30 mouse cellular contexts compared by ENCODE assay signal in the genomic region with DNA sequence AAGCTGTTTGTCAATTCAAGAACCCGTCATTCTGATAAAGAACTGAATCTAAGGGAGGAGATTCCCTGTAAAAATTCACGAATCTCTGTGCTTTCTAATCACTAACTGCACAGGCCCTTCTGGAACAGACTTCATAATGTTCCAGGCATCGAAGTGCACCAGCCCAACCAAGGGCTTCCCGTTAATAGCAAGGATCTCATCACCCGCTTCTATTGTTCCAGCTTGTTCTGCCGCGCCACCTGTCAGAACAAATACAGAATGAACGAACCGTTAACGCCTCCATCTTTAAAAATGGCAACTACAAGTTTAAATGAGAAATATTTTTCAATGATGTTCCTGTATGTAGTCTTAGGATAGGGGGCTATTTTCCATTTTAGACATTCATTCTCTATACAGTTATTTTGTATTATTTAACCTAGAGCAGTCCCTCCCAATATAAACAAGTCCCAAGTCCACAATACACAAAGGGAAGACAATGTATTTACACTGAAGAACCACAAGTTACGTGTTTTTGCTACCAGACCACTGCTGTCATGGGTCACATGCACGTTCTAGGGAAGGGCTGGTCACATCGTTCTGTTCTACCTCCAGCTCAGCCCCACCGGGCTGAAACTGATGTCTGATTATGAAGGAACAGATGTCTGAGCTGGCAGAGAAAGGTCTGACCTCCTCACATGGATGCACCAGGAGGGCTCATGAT. TPM values are rescaled to one million over a fixed set of nuclear protein-coding genes. Genes with fewer than 3 reads are reported as not detected.
DNase-seq lines count a peak whose midpoint lies in the region; ATAC-seq and TF ChIP-seq lines count a peak whose summit lies in the region.
"Had no signal": no experiment of that assay in that cellular context is flagged by ENCODE, and none has a peak within 500 bp of the region (broad histone marks: within the 10 kb centered on the region; RNA-seq: fewer than 3 reads in every experiment).

No protein-coding gene starts in this region.

- no peak for TF ChIP-seq POLR2A in myocyte (IDR thresholded peaks at IDR 0.05; ENCODE audit: insufficient read length, low read depth)

- TF ChIP-seq EP300 in liver, postnatal 0 days (IDR thresholded peaks at IDR 0.05; ENCODE audit: low read depth) = no peak

- no peak for DNase-seq in frontal cortex, postnatal 36 days (ENCODE audit: low spot score in 2 of 2)
- DNase-seq in left cerebral cortex, adult 2 months (ENCODE audit: extremely low spot score in 1 of 2, low spot score in 2 of 2) = no peak
- no peak for DNase-seq in left cerebral cortex, postnatal 14 days (ENCODE audit: low spot score in 2 of 2)
- no peak for DNase-seq in liver, postnatal 0 days
- DNase-seq: adrenal gland, postnatal 14 days; cerebellum, adult 11-12 months; cerebellum, adult 9-11 months; embryo, embryonic 11 days; gastrocnemius, postnatal 25 days; heart, adult 18-20 months; heart, postnatal 36 days; kidney, adult 11 months; kidney, postnatal 25 days; lung, postnatal 36 days; right cerebral cortex, postnatal 25 days; thymus, postnatal 14 days had no signal

- peak overlapping the region; percentile 54; the same call in 1 of the 2 replicates for H3K27ac ChIP-seq in left cerebral cortex, adult 2 months
- H3K27ac ChIP-seq in liver, embryonic 12.5 days = no peak overlapping the region
- H3K27ac ChIP-seq in liver, postnatal 0 days (ENCODE audit: low read depth) = no peak overlapping the region
- H3K27ac ChIP-seq: embryonic facial prominence, embryonic 13.5 days; forebrain, embryonic 13.5 days; hindbrain, embryonic 13.5 days; kidney, embryonic 15.5 days; limb, embryonic 12.5 days; midbrain, embryonic 12.5 days; stomach, embryonic 15.5 days had no signal

- no peak overlapping the region for H3ac ChIP-seq in myocyte (ENCODE audit: control insufficient read depth, insufficient read length)

- peaks cover 9% of the 10 kb centered on the region for H3K36me3 ChIP-seq in myocyte (ENCODE audit: control insufficient read depth, insufficient read depth)
- H3K36me3 ChIP-seq in liver, embryonic 12.5 days = peaks cover 27% of the 10 kb centered on the region
- no peaks in the 10 kb centered on the region for H3K36me3 ChIP-seq in liver, postnatal 0 days (replicated peaks; ENCODE audit: insufficient read depth, low read length)
- H3K36me3 ChIP-seq: midbrain, embryonic 12.5 days had no signal

- no peaks in the 10 kb centered on the region for H3K9me3 ChIP-seq in liver, embryonic 12.5 days (replicated peaks)
- H3K9me3 ChIP-seq in liver, postnatal 0 days (ENCODE audit: low read length) = no peaks in the 10 kb centered on the region
- H3K9me3 ChIP-seq: embryonic facial prominence, embryonic 13.5 days; forebrain, embryonic 13.5 days; hindbrain, embryonic 13.5 days; kidney, embryonic 15.5 days; limb, embryonic 12.5 days; midbrain, embryonic 12.5 days; stomach, embryonic 15.5 days had no signal

- no peaks in the 10 kb centered on the region for H3K27me3 ChIP-seq in myocyte (ENCODE audit: control insufficient read depth, insufficient read depth, insufficient read length)
- no peaks in the 10 kb centered on the region for H3K27me3 ChIP-seq in liver, embryonic 12.5 days (replicated peaks)
- no peaks in the 10 kb centered on the region for H3K27me3 ChIP-seq in liver, postnatal 0 days (ENCODE audit: insufficient read depth, low read length)
- H3K27me3 ChIP-seq: embryonic facial prominence, embryonic 13.5 days; forebrain, embryonic 13.5 days; hindbrain, embryonic 13.5 days; kidney, embryonic 15.5 days; limb, embryonic 12.5 days; midbrain, embryonic 12.5 days; Patski; stomach, embryonic 15.5 days had no signal

- peaks cover 6% of the 10 kb centered on the region for H3K79me2 ChIP-seq in myocyte (ENCODE audit: control insufficient read depth, insufficient read depth)

- TF ChIP-seq CTCF in left cerebral cortex, adult 2 months (IDR thresholded peaks at IDR 0.05) = no peak
- no peak for TF ChIP-seq CTCF in liver, postnatal 0 days (IDR thresholded peaks at IDR 0.05; ENCODE audit: low read depth)

- no peak overlapping the region for H3K4me3 ChIP-seq in left cerebral cortex, adult 2 months
- no peak overlapping the region for H3K4me3 ChIP-seq in myocyte
- H3K4me3 ChIP-seq in liver, embryonic 12.5 days = no peak overlapping the region
- H3K4me3 ChIP-seq in liver, postnatal 0 days (ENCODE audit: low read depth, low read length) = no peak overlapping the region
- H3K4me3 ChIP-seq: embryonic facial prominence, embryonic 13.5 days; forebrain, embryonic 13.5 days; hindbrain, embryonic 13.5 days; kidney, embryonic 15.5 days; limb, embryonic 12.5 days; midbrain, embryonic 12.5 days; stomach, embryonic 15.5 days had no signal

- WGBS in liver, embryonic 12.5 days (ENCODE audit: insufficient replicate concordance) = 79% methylated on average over 14 of the region's 14 CpGs
- 82% methylated on average over 14 of the region's 14 CpGs for WGBS in liver, postnatal 0 days (ENCODE audit: insufficient replicate concordance)

- H3K9ac ChIP-seq in liver, embryonic 12.5 days = no peak overlapping the region
- no peak overlapping the region for H3K9ac ChIP-seq in liver, postnatal 0 days (replicated peaks)
- H3K9ac ChIP-seq: embryonic facial prominence, embryonic 13.5 days; forebrain, embryonic 13.5 days; hindbrain, embryonic 13.5 days; kidney, embryonic 15.5 days; limb, embryonic 12.5 days; midbrain, embryonic 12.5 days; stomach, embryonic 15.5 days had no signal

- H3K4me1 ChIP-seq in liver, embryonic 12.5 days = peaks cover 18% of the 10 kb centered on the region
- H3K4me1 ChIP-seq in liver, postnatal 0 days (ENCODE audit: insufficient read depth) = peaks cover 12% of the 10 kb centered on the region
- H3K4me1 ChIP-seq: stomach, embryonic 15.5 days had no signal

- intact Hi-C loops in left cerebral cortex, adult 2 months (cut with DNase I) = loop anchor here (10.0 kb wide), 2 partner anchors 373 to 387 kb away; partner anchors contain the start of gene Pdzd2
- intact Hi-C loops in left cerebral cortex, postnatal 14 days (cut with DNase I) = loop anchor here (10.0 kb wide), 1 partner anchor 87 kb away; no protein-coding TSS in a partner anchor

- peak; percentile 6 for ATAC-seq in frontal cortex, adult (ENCODE audit: low TSS enrichment)
- no peak for ATAC-seq in liver, embryonic 12.5 days
- no peak for ATAC-seq in liver, postnatal 0 days
- ATAC-seq: forebrain, embryonic 13.5 days; Patski had no signal

- no peak overlapping the region for H3K4me2 ChIP-seq in myocyte (ENCODE audit: low read depth)
- no peak overlapping the region for H3K4me2 ChIP-seq in liver, embryonic 12.5 days
- H3K4me2 ChIP-seq in liver, postnatal 0 days (ENCODE audit: low read depth, low read length) = no peak overlapping the region
- H3K4me2 ChIP-seq: embryonic facial prominence, embryonic 13.5 days; forebrain, embryonic 13.5 days; heart, embryonic 11.5 days; hindbrain, embryonic 13.5 days; kidney, embryonic 15.5 days; limb, embryonic 12.5 days; midbrain, embryonic 12.5 days; stomach, embryonic 15.5 days had no signal

TF ChIP-seq in myocyte, 11 proteins besides CTCF, POLR2A, EP300 and RAD21:
- TF ChIP-seq MYOG (IDR thresholded peaks at IDR 0.05; ENCODE audit: control insufficient read depth in 1 of 3, insufficient read depth in 1 of 3, insufficient read length in 2 of 3, low read depth in 2 of 3) (no peak), POLR2AphosphoS2 (IDR thresholded peaks at IDR 0.05; ENCODE audit: insufficient read length, low read depth) (peak; percentile 68), USF1 (IDR thresholded peaks at IDR 0.05; ENCODE audit: low read depth) (no peak), REST (IDR thresholded peaks at IDR 0.05; ENCODE audit: insufficient read depth, insufficient read length) (no peak), MAX (IDR thresholded peaks at IDR 0.05; ENCODE audit: low read depth) (no peak)

RNA-seq across cellular contexts. Expression of gene 1810049J17Rik, which starts 40.5 kb away (rescaled TPM):
- total RNA-seq in left cerebral cortex, adult 2 months (2021) = 1 to 10 TPM; 1.2 to 2.6 TPM
- total RNA-seq in left cerebral cortex, postnatal 14 days (2021) = 1 to 10 TPM in 1 of 2 experiments, under 1 TPM in 1; 0.85 to 1.2 TPM
- 9.7 TPM for polyA plus RNA-seq in myocyte (2012; fragmentation: generic; extraction: Trizol)
- 1.2 and 1.9 TPM in 2 replicates for polyA plus RNA-seq in liver, embryonic 12.5 days (2016; fragmentation: Nextera tagmentation; extraction: Ambion mirVana)
- 0.79 and 1.1 TPM in 2 replicates for polyA plus RNA-seq in liver, postnatal 0 days (2015; fragmentation: Nextera tagmentation; extraction: Ambion mirVana)
- total RNA-seq: liver, adult 2 months; megakaryocyte, adult 5-6 weeks had no signal
- polyA plus RNA-seq: embryonic facial prominence, embryonic 13.5 days; forebrain, embryonic 13.5 days; heart, embryonic 11.5 days; hindbrain, embryonic 13.5 days; kidney, embryonic 15.5 days; liver, adult 2 months had no signal

RNA-seq across cellular contexts. Expression of gene Golph3, which starts 40.9 kb away (rescaled TPM):
- 100 to 1,000 TPM; 103 to 108 TPM for total RNA-seq in left cerebral cortex, adult 2 months (2021)
- total RNA-seq in left cerebral cortex, postnatal 14 days (2021) = 100 to 1,000 TPM; 104 TPM
- 55.4 TPM for polyA plus RNA-seq in myocyte (2012; fragmentation: generic; extraction: Trizol)
- 79.8 and 82.7 TPM in 2 replicates for polyA plus RNA-seq in liver, embryonic 12.5 days (2016; fragmentation: Nextera tagmentation; extraction: Ambion mirVana)
- 35.8 and 37.2 TPM in 2 replicates for polyA plus RNA-seq in liver, postnatal 0 days (2015; fragmentation: Nextera tagmentation; extraction: Ambion mirVana)
